Mouse (Mus musculus) liver, embryonic 14.5 days (tissue): ENCODE results near the gene Tmeff1.

Experiments used
- CTCF ChIP-seq: IDR thresholded peaks from 2 replicates; pipeline ENCODE4 v1.5.1; 2016; ENCODE audit warnings: antibody characterized with exemption, low read depth, control low read depth
- EP300 ChIP-seq: IDR thresholded peaks from 2 replicates; pipeline ENCODE4 v1.6.1; 2016; ENCODE audit warnings: antibody characterized with exemption, low read depth

GRCm38 (mm10) chr4:48696706-48697105 is 111.7 kb downstream of the Tmeff1 start:
- TF ChIP-seq CTCF (no peak), EP300 (no peak)
